Mouse (Mus musculus) embryonic facial prominence, embryonic 10.5 days (tissue): ENCODE results near the gene Tgfbr1. TPM values are rescaled to one million over a fixed set of nuclear protein-coding genes. Genes with fewer than 3 reads are reported as not detected.
"Not testable (repeated sequence)": the region's sequence is repeated elsewhere in the genome, so short reads cannot be mapped to it uniquely, and the experiment has no call there.

Source experiments
- DNase-seq: peaks from one replicate; pipeline ENCODE4 v3.0.0-alpha.2; 2017; ENCODE audit warnings: low spot score
- H3K27ac ChIP-seq: fragments of 300-500 bp; sonication (generic); replicated peaks from 2 replicates; pipeline ENCODE4 v1.5.1; 2016; ENCODE audit warnings: mild to moderate bottlenecking
- H3K27me3 ChIP-seq: fragments of 300-500 bp; sonication (generic); replicated peaks from 2 replicates; pipeline ENCODE4 v1.6.1; 2016; ENCODE audit warnings: low read depth, mild to moderate bottlenecking; ENCODE audit not compliant: poor library complexity, severe bottlenecking
- H3K36me3 ChIP-seq: fragments of 300-500 bp; sonication (generic); replicated peaks from 2 replicates; pipeline ENCODE4 v1.6.1; 2016; ENCODE audit warnings: mild to moderate bottlenecking, moderate library complexity
- H3K4me1 ChIP-seq: fragments of 300-500 bp; sonication (generic); 2 replicates; pipeline ENCODE4 v1.6.1; 2016
- H3K4me3 ChIP-seq: fragments of 300-500 bp; sonication (generic); 2 replicates; pipeline ENCODE4 v1.5.1; 2016; ENCODE audit warnings: mild to moderate bottlenecking, moderate library complexity
- H3K9me3 ChIP-seq: fragments of 300-500 bp; sonication (generic); 2 replicates; pipeline ENCODE4 v1.6.1; 2016; ENCODE audit warnings: mild to moderate bottlenecking
- WGBS: fragments of 180-500 bp; shearing (Covaris S2); methylation state at CpG from one replicate; pipeline ENCODE4 v1.1.7; 2016; 5-methylcytosine and 5-hydroxymethylcytosine counted together
- polyA plus RNA-seq: library from polyadenylated mRNA; unstranded; fragments of >200 nt; fragmentation: Nextera tagmentation; extraction: Ambion mirVana; gene quantifications from 2 replicates; pipeline ENCODE4 v1.2.1, GENCODE M21; 2016

Tgfbr1 gene
- polyA plus RNA-seq, 1 experiment from 2014 or later = 95.0 TPM

- WGBS = 1% methylated on average over 73 of the region's 73 CpGs
- DNase-seq = no peak
- no peaks in the 10 kb centered on the region for H3K27me3 ChIP-seq
- peaks cover 46% of the 10 kb centered on the region for H3K4me1 ChIP-seq
- no peaks in the 10 kb centered on the region for H3K36me3 ChIP-seq
- peak overlapping the region; percentile 99 for H3K27ac ChIP-seq
- H3K4me3 ChIP-seq = peak overlapping the region; percentile 96
- H3K9me3 ChIP-seq = no peaks in the 10 kb centered on the region
Observed at GRCm38 (mm10) chr4:47353416-47354111, 542 bp downstream of the Tgfbr1 start.

- peaks cover 51% of the 10 kb centered on the region for H3K4me1 ChIP-seq
- no peaks in the 10 kb centered on the region for H3K9me3 ChIP-seq
- H3K27ac ChIP-seq = no peak overlapping the region; the same call in 1 of the 2 replicates
- H3K27me3 ChIP-seq = no peaks in the 10 kb centered on the region
- DNase-seq = no peak
- WGBS = 46% methylated on average over 3 of the region's 3 CpGs
- peak overlapping the region; percentile 96 for H3K4me3 ChIP-seq
- H3K36me3 ChIP-seq = no peaks in the 10 kb centered on the region
Observed at GRCm38 (mm10) chr4:47354304-47354703, 1.3 kb downstream of the Tgfbr1 start.

- H3K27me3 ChIP-seq = no peaks in the 10 kb centered on the region
- no peak overlapping the region for H3K4me3 ChIP-seq
- no peak overlapping the region for H3K27ac ChIP-seq
- 0 out of 2 replicates have a peak, but pooled peaks cover 4% of the 10 kb centered on the region for H3K9me3 ChIP-seq
- WGBS = 94% methylated on average over 2 of the region's 2 CpGs
- peaks cover 5% of the 10 kb centered on the region for H3K36me3 ChIP-seq
- peaks cover 16% of the 10 kb centered on the region; the same call in 1 of the 2 replicates for H3K4me1 ChIP-seq
- DNase-seq = no peak
Observed at GRCm38 (mm10) chr4:47362662-47363061, 9.6 kb downstream of the Tgfbr1 start.

- 62% methylated on average over 3 of the region's 3 CpGs for WGBS
- no peak for DNase-seq
- no peak overlapping the region for H3K27ac ChIP-seq
- H3K27me3 ChIP-seq = no peaks in the 10 kb centered on the region
- 0 out of 2 replicates have a peak, but pooled peaks cover 4% of the 10 kb centered on the region for H3K9me3 ChIP-seq
- peaks cover 8% of the 10 kb centered on the region for H3K36me3 ChIP-seq
- H3K4me3 ChIP-seq = no peak overlapping the region
- peaks cover 21% of the 10 kb centered on the region; the same call in 1 of the 2 replicates for H3K4me1 ChIP-seq
Observed at GRCm38 (mm10) chr4:47363134-47363533, 10.1 kb downstream of the Tgfbr1 start.

GRCm38 (mm10) chr4:47368717-47369116 lies 15.7 kb downstream of the Tgfbr1 start:
- Histone ChIP-seq H3K9me3 (0 out of 2 replicates have a peak, but pooled peaks cover 4% of the 10 kb centered on the region), H3K27me3 (no peaks in the 10 kb centered on the region), H3K4me1 (peaks cover 6% of the 10 kb centered on the region; the same call in 1 of the 2 replicates), H3K4me3 (no peak overlapping the region), H3K36me3 (peaks cover 8% of the 10 kb centered on the region), H3K27ac (no peak overlapping the region)
- no peak for DNase-seq
- 87% methylated on average over 2 of the region's 2 CpGs for whole genome bisulfite sequencing

- Histone ChIP-seq H3K27ac (no peak overlapping the region), H3K9me3 (no peaks in the 10 kb centered on the region), H3K36me3 (no peaks in the 10 kb centered on the region), H3K27me3 (no peaks in the 10 kb centered on the region), H3K4me1 (no peaks in the 10 kb centered on the region), H3K4me3 (no peak overlapping the region)
- no peak for DNase-seq
- 75% methylated on average over 1 of the region's 1 CpGs for WGBS
Observed at GRCm38 (mm10) chr4:47378716-47379115, 25.7 kb downstream of the Tgfbr1 start.

DNA sequence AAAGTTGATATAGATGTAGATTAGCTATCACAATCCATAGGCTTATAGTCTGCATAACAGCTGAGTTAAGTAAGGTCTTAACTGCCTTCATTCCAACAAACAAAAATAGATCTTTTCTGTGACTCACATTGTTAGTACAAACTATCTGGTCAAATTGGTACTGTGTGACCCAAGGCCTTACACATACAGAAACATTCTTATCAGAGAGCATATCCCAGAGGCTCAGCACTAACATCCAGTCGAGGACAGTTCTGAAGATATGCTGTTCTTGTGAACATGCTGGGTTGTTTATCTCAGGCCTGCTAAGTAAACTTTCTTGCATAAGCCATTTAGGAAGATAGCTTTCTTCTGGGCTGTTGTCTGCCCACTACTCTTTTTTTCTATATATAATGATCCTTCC lies 29.4 kb downstream of the Tgfbr1 start:
- DNase-seq = no peak
- no peak overlapping the region for H3K27ac ChIP-seq
- H3K36me3 ChIP-seq = peaks cover 35% of the 10 kb centered on the region
- H3K27me3 ChIP-seq = no peaks in the 10 kb centered on the region
- no peak overlapping the region for H3K4me3 ChIP-seq
- no peaks in the 10 kb centered on the region for H3K4me1 ChIP-seq
- 84% methylated on average over 1 of the region's 1 CpGs for WGBS
- peaks cover 4% of the 10 kb centered on the region; the same call in 1 of the 2 replicates for H3K9me3 ChIP-seq

DNA sequence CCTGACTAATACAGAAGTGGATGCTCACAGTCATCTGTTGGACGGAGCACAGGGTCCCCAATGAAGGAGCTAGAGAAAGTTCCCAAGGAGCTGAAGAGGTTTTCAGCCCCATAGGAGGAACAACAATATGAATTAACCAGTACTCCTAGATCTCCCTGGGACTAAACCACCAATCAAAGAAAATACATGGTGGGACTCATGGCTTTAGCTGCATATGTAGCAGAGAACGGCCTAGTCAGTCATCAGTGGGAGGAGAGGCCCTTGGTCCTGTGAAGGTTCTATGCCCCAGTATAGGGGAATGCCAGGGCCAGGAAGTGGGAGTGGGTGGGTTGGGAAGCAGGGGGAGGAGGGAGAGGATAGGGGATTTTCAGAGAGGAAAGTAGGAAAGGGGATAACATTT lies 38.9 kb downstream of the Tgfbr1 start:
- H3K27ac ChIP-seq, DNase-seq, H3K4me1 ChIP-seq, H3K9me3 ChIP-seq, H3K27me3 ChIP-seq, H3K4me3 ChIP-seq: not testable (repeated sequence)
- WGBS = 98% methylated on average over 2 of the region's 2 CpGs
- peaks cover 62% of the 10 kb centered on the region for H3K36me3 ChIP-seq

DNA sequence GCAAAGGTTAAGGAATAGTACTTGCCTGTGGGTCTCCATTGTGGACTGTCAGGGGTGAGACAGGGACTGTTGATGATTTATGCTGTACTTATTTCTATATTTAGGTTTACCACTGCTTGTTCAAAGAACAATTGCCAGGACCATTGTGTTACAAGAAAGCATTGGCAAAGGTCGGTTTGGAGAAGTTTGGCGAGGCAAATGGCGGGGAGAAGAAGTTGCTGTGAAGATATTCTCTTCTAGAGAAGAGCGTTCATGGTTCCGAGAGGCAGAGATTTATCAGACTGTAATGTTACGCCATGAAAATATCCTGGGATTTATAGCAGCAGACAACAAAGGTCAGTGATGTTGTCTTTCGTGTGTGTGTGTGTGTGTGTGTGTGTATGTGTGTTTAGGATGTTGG lies 43.2 kb downstream of the Tgfbr1 start:
- 90% methylated on average over 7 of the region's 7 CpGs for WGBS
- H3K36me3 ChIP-seq = peaks cover 90% of the 10 kb centered on the region
- no peak for DNase-seq

GRCm38 (mm10) chr4:47397951-47398687 lies 45.1 kb downstream of the Tgfbr1 start:
- DNase-seq = no peak
- Histone ChIP-seq H3K36me3 (peaks cover 96% of the 10 kb centered on the region), H3K4me3 (no peak overlapping the region), H3K27ac (no peak overlapping the region), H3K27me3 (no peaks in the 10 kb centered on the region), H3K4me1 (no peaks in the 10 kb centered on the region), H3K9me3 (no peaks in the 10 kb centered on the region)
- WGBS = 93% methylated on average over 6 of the region's 6 CpGs

More for the DNA sequence above, 43.2 kb downstream of the Tgfbr1 start:
- H3K27ac ChIP-seq = no peak overlapping the region
- no peaks in the 10 kb centered on the region for H3K9me3 ChIP-seq
- H3K27me3 ChIP-seq = no peaks in the 10 kb centered on the region
- H3K4me3 ChIP-seq = no peak overlapping the region
- H3K4me1 ChIP-seq = no peaks in the 10 kb centered on the region

GRCm38 (mm10) chr4:47399824-47400223 lies 46.8 kb downstream of the Tgfbr1 start:
- no peak overlapping the region for H3K4me3 ChIP-seq
- H3K4me1 ChIP-seq = no peaks in the 10 kb centered on the region
- H3K27ac ChIP-seq = no peak overlapping the region
- no peaks in the 10 kb centered on the region for H3K27me3 ChIP-seq
- no peaks in the 10 kb centered on the region for H3K9me3 ChIP-seq
- DNase-seq = no peak
- H3K36me3 ChIP-seq = peaks cover 95% of the 10 kb centered on the region

- DNase-seq = no peak
- Histone ChIP-seq H3K4me3 (no peak overlapping the region), H3K36me3 (peaks cover 93% of the 10 kb centered on the region), H3K4me1 (no peaks in the 10 kb centered on the region), H3K27me3 (no peaks in the 10 kb centered on the region), H3K27ac (no peak overlapping the region), H3K9me3 (no peaks in the 10 kb centered on the region)
- WGBS = 88% methylated on average over 4 of the region's 4 CpGs
Observed at GRCm38 (mm10) chr4:47400314-47400713, 47.3 kb downstream of the Tgfbr1 start.

- Histone ChIP-seq H3K27me3 (no peaks in the 10 kb centered on the region), H3K9me3 (no peaks in the 10 kb centered on the region), H3K4me1 (no peaks in the 10 kb centered on the region), H3K36me3 (peaks cover 91% of the 10 kb centered on the region), H3K27ac (no peak overlapping the region), H3K4me3 (no peak overlapping the region)
- DNase-seq = no peak
Observed at GRCm38 (mm10) chr4:47402200-47402599, 49.2 kb downstream of the Tgfbr1 start.
